Mouse (Mus musculus) cerebellum, adult 18-20 months (tissue): Measurements from ENCODE around the gene Zfpm1.

Experiments
- DNase-seq, 2 experiments: peaks; one replicate each; pipeline ENCODE4 v3.0.0; 2021

Gene Zfpm1

GRCm38 (mm10) chr8:122277204-122277995 is 4.5 kb upstream of the Zfpm1 start:
- no peak for DNase-seq

GRCm38 (mm10) chr8:122280156-122280555 is 1.8 kb upstream of the Zfpm1 start:
- DNase-seq, result no peak

DNA sequence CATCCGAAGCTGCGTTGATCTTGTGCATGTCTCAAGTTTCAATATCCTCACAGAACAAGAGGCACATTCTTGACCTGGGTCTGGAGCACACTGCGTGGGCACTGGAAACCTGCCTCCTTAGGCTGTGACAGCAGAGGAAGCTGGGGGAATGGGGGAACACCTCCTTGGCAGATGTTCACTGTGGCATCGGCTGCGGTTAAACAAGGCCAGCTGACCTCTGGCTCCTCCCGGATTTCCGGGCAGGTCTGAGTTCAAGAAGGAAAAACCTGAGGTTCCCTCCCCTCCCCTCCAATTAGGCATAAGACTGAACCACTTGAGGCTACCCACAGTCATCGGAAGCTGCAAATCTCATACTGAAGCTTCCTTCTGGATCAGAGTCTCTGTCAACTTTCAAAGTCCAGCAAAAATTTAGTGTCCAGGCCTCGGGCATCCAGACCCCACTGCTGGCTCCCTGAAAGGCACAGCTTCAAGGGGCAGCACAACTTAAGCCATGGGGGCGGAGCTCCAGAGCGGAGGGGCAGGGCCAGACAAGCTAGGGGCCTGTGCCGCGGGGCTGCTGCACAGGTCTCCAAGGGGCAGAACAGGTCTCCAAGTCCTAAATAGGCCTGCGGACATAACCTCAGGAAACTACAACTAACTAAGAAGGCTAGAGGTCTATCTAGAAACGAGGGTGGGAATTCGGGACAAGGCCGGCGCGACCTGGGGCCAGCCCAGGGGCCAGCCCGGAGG is 1.2 kb upstream of the Zfpm1 start:
- DNase-seq, result no peak

- peak; percentile 99 for DNase-seq
These were observed 465 bp upstream of the Zfpm1 start for GRCm38 (mm10) chr8:122281317-122282034.

DNA sequence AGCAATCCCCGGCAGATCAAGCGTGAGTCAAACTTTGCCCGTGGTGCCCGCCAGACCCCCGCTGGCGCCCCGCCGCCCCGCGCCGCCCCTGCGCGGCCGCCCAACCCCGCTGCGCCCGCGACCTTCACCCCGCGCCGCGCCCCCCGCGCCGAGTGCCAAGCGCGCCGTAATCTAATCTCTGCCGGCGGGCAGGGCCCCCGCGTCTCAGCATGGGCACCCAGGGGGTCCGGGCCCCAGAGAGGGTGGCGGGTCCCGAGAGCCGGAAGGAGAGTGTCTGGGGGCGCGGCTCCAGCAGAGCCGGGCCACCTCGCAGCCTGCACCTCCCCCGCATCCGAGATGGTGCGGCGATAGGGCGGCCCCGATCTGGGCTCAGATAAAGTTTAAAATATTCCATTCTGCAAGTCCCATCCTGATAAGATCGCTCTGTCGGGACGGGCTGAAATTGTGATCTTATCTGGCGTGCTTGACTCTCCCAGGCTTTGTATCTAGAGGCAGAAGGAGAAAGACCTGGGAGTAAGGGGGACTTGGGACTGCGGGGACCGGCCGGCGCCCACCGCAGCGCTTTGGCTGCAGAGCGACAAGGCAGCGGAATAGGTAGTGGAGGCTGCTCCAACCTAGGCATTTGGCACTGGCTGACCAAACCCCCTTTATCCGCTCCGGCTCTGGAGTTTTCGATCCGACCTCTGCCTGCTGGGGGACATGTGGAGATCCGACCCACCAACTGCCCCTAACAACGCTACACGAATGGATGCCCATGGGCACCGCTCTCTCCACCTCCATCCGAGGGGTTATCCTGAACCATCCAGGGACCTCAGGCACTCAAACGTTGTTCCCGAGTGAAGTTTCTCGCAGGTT is 787 bp downstream of the Zfpm1 start:
- DNase-seq, result peak in 1 of 2 experiments; percentile 50

- DNase-seq, result peak in 1 of 2 experiments; percentile 50
These were observed 1.6 kb downstream of the Zfpm1 start for GRCm38 (mm10) chr8:122283356-122284202.

DNA sequence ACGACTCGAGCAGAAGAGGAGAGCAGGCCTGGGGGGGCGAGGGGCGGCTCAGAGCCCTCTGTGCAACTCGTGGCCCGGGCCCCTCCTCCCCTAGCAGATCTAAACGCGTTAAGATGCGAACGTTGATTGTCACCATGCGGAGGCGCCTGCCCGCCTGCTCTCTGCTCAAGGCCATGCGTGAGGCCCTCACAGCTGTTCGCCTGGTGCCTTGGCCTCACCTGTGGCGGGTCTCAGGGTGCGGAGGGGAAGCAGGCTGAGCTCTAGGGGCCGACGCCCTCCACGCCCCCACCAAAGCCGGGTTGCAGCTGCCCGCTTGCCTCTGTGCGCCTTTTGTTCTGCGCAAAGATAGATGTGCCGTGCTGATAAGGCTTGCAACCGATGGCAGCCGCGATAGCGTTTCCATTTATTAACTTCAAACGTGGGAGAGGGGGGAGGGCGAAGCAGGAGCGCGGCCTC is 2.3 kb downstream of the Zfpm1 start:
- DNase-seq, result peak; percentile 54

- DNase-seq, result no peak
These were observed 2.8 kb downstream of the Zfpm1 start for GRCm38 (mm10) chr8:122284659-122285261.

- peak in 1 of 2 experiments; percentile 38 for DNase-seq
These were observed 3.8 kb downstream of the Zfpm1 start for GRCm38 (mm10) chr8:122285727-122286126.

GRCm38 (mm10) chr8:122286899-122287298 is 5.0 kb downstream of the Zfpm1 start:
- no peak for DNase-seq

DNA sequence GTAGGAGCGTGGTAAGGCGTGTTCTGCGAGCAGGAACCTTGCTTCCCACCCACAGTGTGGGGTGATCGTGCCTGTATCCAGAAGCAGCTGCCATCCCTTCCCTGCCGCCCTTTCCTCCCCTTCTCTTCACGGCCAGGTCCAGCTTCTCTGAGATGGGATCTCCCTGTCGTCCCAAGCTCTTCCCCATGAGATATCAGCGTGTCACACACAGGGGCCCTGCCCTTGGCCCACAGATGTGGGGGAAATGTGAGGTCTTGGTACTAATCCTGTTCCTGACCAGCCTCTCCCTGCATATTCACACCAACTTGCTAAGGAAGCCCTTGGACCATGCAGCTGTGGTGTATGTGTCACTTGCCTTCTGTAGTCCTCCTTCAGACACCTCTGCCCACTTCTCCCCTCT is 5.8 kb downstream of the Zfpm1 start:
- DNase-seq, result no peak

DNA sequence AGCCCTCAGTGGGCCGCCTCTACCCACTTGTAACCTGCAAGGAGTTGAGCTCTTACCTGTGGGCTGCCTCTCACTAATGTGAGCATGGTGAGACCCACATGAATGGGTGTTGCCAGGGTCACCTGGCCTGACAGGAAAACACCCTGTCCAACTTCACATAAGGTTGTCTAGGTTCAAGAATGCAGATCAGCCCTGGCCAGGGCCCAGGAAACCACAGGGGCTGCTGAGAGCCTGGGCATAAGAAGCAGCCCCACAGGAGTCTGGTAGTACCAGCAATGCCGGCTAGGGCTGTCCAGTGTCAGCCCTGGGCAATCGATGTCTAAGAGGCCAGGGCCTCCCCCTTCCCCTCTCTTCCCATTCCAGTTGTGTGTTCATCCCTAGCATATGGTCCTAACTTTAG is 6.4 kb downstream of the Zfpm1 start:
- no peak for DNase-seq

DNA sequence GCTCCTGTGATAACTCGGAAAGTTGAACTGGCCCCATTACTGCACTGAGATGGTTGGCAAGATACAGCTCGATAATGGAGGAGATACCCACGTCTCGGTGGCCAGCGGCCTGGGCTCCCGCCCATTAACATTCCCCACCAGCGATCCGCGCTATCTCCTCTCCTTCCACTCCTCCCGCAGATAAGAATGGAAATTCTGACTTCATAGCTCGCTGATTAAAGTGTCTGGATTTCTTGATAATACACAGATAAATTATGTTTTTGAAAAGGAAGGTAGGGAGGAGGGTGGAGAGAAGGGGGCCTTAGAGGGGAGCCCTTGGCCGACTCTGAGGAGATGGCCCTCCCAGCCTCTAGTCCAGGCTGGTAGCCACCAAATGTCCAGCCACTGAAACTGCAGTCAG is 9.1 kb downstream of the Zfpm1 start:
- no peak for DNase-seq

- DNase-seq, result no peak
These were observed 9.6 kb downstream of the Zfpm1 start for GRCm38 (mm10) chr8:122291549-122291948.

- DNase-seq, result no peak
These were observed 11.5 kb downstream of the Zfpm1 start for GRCm38 (mm10) chr8:122293484-122293883.

GRCm38 (mm10) chr8:122294273-122294683 is 12.3 kb downstream of the Zfpm1 start:
- DNase-seq, result peak in 1 of 2 experiments; percentile 27

- DNase-seq, result no peak
These were observed 13.4 kb downstream of the Zfpm1 start for GRCm38 (mm10) chr8:122295389-122295788.

DNA sequence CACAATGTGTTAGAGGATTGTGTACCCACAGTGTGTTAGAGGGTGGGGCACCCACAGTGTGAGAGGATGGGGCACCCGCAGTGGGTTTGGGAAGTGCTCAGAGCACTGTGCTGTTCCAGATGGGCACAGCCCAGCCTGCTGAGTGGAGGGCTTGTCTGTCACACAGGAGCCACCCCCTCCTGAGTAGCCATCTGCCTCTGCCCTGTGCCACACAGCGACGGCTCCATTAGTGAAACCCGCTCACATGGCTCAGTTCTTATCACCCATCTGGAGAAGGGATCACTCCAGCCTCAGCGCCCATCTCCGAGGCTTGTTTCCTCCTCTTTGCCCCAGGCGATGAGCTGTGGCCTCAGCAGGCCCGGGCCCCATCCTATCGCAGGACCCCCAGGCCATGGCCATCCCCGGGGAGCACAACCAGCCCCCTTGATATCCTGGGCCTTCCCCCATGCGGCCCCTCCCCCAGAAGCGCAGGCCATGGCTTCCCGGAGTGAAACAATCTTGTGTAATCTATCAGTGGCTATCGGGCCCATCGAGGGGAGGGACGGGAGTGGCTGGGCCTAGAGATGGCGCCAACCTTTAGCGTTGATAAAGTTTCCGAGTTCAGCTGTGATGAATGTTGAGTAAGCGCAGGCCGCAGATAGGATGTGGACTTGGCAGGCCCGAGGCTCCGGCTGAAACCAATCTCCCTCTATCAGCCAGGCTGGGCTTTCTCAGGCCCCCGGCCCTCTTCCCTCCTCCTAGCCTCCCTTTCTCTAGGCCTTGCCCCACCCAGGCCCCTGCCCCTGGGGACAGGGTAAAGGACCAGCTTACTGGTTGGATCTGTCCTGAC is 14.4 kb downstream of the Zfpm1 start:
- DNase-seq, result peak; percentile 72 to 80

GRCm38 (mm10) chr8:122299581-122300254 is 17.8 kb downstream of the Zfpm1 start:
- no peak for DNase-seq
